9 mouse cellular contexts compared by ENCODE assay signal in the genomic region with DNA sequence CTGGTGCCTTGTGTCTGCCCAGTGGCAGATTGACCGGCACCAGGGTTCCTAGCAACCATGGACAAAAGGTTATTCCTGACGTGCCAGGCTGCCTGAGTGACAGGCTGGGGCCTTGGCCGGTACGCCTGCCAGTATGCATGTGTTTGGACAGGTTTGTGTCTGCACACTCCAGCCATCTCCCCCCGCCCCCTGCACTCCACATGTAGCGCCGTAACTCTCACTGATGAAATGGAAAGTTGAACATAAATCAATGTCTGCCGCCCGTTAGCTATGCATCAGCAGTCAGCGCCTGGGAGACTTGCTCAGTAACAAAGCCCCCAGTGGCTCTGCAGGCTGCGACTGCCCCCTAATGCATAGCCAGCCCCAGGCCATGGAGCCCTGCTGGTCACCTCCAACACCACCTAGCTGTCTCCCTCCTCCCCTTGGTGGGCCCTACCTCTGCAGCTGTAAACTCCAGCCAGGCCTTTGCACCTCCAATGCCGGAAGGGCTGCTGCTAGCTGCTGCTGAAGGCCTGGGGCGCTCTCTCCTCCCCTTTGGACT. TPM values are rescaled to one million over a fixed set of nuclear protein-coding genes. Genes with fewer than 3 reads are reported as not detected.
DNase-seq lines count a peak whose midpoint lies in the region; ATAC-seq lines count a peak whose summit lies in the region.
"Had no signal": no experiment of that assay in that cellular context is flagged by ENCODE, and none has a peak within 500 bp of the region (broad histone marks: within the 10 kb centered on the region; RNA-seq: fewer than 3 reads in every experiment).

No protein-coding gene starts in this region.

- ATAC-seq in embryonic facial prominence, embryonic 15.5 days (ENCODE audit: insufficient number of reproducible peaks, low FRiP score, low TSS enrichment, low read depth) = 0 out of 2 replicates have a peak, but pooled peaks have one; percentile 11
- ATAC-seq in intestine, embryonic 14.5 days (replicated peaks; ENCODE audit: low FRiP score, low TSS enrichment, low read depth) = no peak
- ATAC-seq in midbrain, embryonic 11.5 days (ENCODE audit: low FRiP score) = peak; percentile 63

- DNase-seq in left cerebral cortex, postnatal 4 days = peak; percentile 66
- DNase-seq in left cerebral cortex, adult 18-20 months (ENCODE audit: low spot score in 2 of 2) = no peak
- DNase-seq in intestine, embryonic 14.5 days (ENCODE audit: low spot score) = no peak
- DNase-seq in midbrain, embryonic 11.5 days (ENCODE audit: low spot score, missing footprints) = no peak
- DNase-seq in frontal cortex, postnatal 36 days (ENCODE audit: low spot score in 2 of 2) = no peak
- no peak for DNase-seq in adipocyte (ENCODE audit: low spot score)
- DNase-seq in thymus, postnatal 0 days (ENCODE audit: low spot score) = no peak

- H3K4me3 ChIP-seq in embryonic facial prominence, embryonic 15.5 days (replicated peaks) = no peak overlapping the region
- no peak overlapping the region for H3K4me3 ChIP-seq in intestine, embryonic 14.5 days (ENCODE audit: low read depth, low read length)
- no peak overlapping the region for H3K4me3 ChIP-seq in midbrain, embryonic 11.5 days (ENCODE audit: low read depth, low read length)
- H3K4me3 ChIP-seq: erythroblast, embryonic 14.5 days had no signal

- H3K9ac ChIP-seq in embryonic facial prominence, embryonic 15.5 days = no peak overlapping the region
- H3K9ac ChIP-seq in intestine, embryonic 14.5 days (ENCODE audit: low read length) = no peak overlapping the region
- H3K9ac ChIP-seq in midbrain, embryonic 11.5 days (ENCODE audit: low read length) = no peak overlapping the region

- 40% methylated on average over 13 of the region's 13 CpGs for WGBS in embryonic facial prominence, embryonic 15.5 days
- WGBS in intestine, embryonic 14.5 days = 47% methylated on average over 13 of the region's 13 CpGs
- WGBS in midbrain, embryonic 11.5 days = 45% methylated on average over 13 of the region's 13 CpGs

- no peak overlapping the region for H3K4me2 ChIP-seq in embryonic facial prominence, embryonic 15.5 days (replicated peaks)
- no peak overlapping the region for H3K4me2 ChIP-seq in intestine, embryonic 14.5 days (ENCODE audit: low read length)
- H3K4me2 ChIP-seq in midbrain, embryonic 11.5 days = no peak overlapping the region

- H3K36me3 ChIP-seq in embryonic facial prominence, embryonic 15.5 days = no peaks in the 10 kb centered on the region
- H3K36me3 ChIP-seq in intestine, embryonic 14.5 days (ENCODE audit: control insufficient read depth, insufficient read depth, low read length) = peaks cover 8% of the 10 kb centered on the region; the same call in 1 of the 2 replicates
- H3K36me3 ChIP-seq in midbrain, embryonic 11.5 days (ENCODE audit: control insufficient read depth, insufficient read depth, low read length) = no peaks in the 10 kb centered on the region

- intact Hi-C loops in left cerebral cortex, postnatal 4 days (cut with DNase I) = no loop called here

- no peaks in the 10 kb centered on the region for H3K27me3 ChIP-seq in embryonic facial prominence, embryonic 15.5 days
- no peaks in the 10 kb centered on the region for H3K27me3 ChIP-seq in intestine, embryonic 14.5 days (replicated peaks; ENCODE audit: control insufficient read depth, insufficient read depth, low read length)
- no peaks in the 10 kb centered on the region for H3K27me3 ChIP-seq in midbrain, embryonic 11.5 days (ENCODE audit: control insufficient read depth, insufficient read depth, low read length)

- peaks cover 85% of the 10 kb centered on the region for H3K4me1 ChIP-seq in embryonic facial prominence, embryonic 15.5 days
- H3K4me1 ChIP-seq in intestine, embryonic 14.5 days (replicated peaks; ENCODE audit: control insufficient read depth, insufficient read depth, low read length) = peaks cover 36% of the 10 kb centered on the region
- H3K4me1 ChIP-seq in midbrain, embryonic 11.5 days (ENCODE audit: control insufficient read depth, insufficient read depth, low read length) = peaks cover 43% of the 10 kb centered on the region

- H3K9me3 ChIP-seq in embryonic facial prominence, embryonic 15.5 days (replicated peaks) = no peaks in the 10 kb centered on the region
- H3K9me3 ChIP-seq in intestine, embryonic 14.5 days (ENCODE audit: control insufficient read depth, low read length) = no peaks in the 10 kb centered on the region
- H3K9me3 ChIP-seq in midbrain, embryonic 11.5 days (ENCODE audit: control insufficient read depth, low read length) = no peaks in the 10 kb centered on the region

- H3K27ac ChIP-seq in embryonic facial prominence, embryonic 15.5 days (replicated peaks) = peak overlapping the region; percentile 73; the same call in 1 of the 2 replicates
- H3K27ac ChIP-seq in intestine, embryonic 14.5 days (ENCODE audit: low read depth) = peak overlapping the region; percentile 30; the same call in 1 of the 2 replicates
- H3K27ac ChIP-seq in midbrain, embryonic 11.5 days (ENCODE audit: low read depth, low read length) = no peak overlapping the region

RNA-seq across cellular contexts. Expression of gene Mrpl37, which starts 50.6 kb away (rescaled TPM):
- 10 to 100 TPM; 65.6 to 71.2 TPM for total RNA-seq in left cerebral cortex, postnatal 4 days (2021)
- total RNA-seq in left cerebral cortex, adult 18-20 months (2021) = 10 to 100 TPM; 54.8 to 64.0 TPM
- polyA plus RNA-seq in embryonic facial prominence, embryonic 15.5 days (2015; fragmentation: Nextera tagmentation; extraction: Ambion mirVana) = 83.6 and 87.5 TPM in 2 replicates
- 118 and 121 TPM in 2 replicates for polyA plus RNA-seq in intestine, embryonic 14.5 days (2014; fragmentation: Nextera tagmentation; extraction: Ambion mirVana)
- 106 and 112 TPM in 2 replicates for polyA plus RNA-seq in midbrain, embryonic 11.5 days (2014; fragmentation: Nextera tagmentation; extraction: Ambion mirVana)
- 78.1 and 80.6 TPM in 2 replicates for polyA plus RNA-seq in thymus, postnatal 0 days (2015; fragmentation: Nextera tagmentation; extraction: Ambion mirVana)

RNA-seq across cellular contexts. Expression of gene Cyb5rl, which starts 50.7 kb away (rescaled TPM):
- 1 to 10 TPM; 5.6 to 6.9 TPM for total RNA-seq in left cerebral cortex, postnatal 4 days (2021)
- total RNA-seq in left cerebral cortex, adult 18-20 months (2021) = 1 to 10 TPM; 6.3 to 7.6 TPM
- 7.6 and 8.2 TPM in 2 replicates for polyA plus RNA-seq in embryonic facial prominence, embryonic 15.5 days (2015; fragmentation: Nextera tagmentation; extraction: Ambion mirVana)
- 4.9 and 8.7 TPM in 2 replicates for polyA plus RNA-seq in intestine, embryonic 14.5 days (2014; fragmentation: Nextera tagmentation; extraction: Ambion mirVana)
- polyA plus RNA-seq in midbrain, embryonic 11.5 days (2014; fragmentation: Nextera tagmentation; extraction: Ambion mirVana) = 5.6 TPM in 2 replicates
- polyA plus RNA-seq in thymus, postnatal 0 days (2015; fragmentation: Nextera tagmentation; extraction: Ambion mirVana) = 5.0 and 5.3 TPM in 2 replicates
